Mouse (Mus musculus) spleen, adult 2 months (tissue): Measurements from ENCODE around the gene Oca2. TPM values are rescaled to one million over a fixed set of nuclear protein-coding genes. Genes with fewer than 3 reads are reported as not detected.

Source experiments
- DNase-seq, 2 experiments: peaks; one replicate each; pipeline versions ENCODE4 v3.0.0 to v3.0.0-alpha.2; 2012 to 2021; ENCODE audit warnings: low spot score in 2 of 2, low read depth in 1 of 2
- H3K27ac ChIP-seq: fragments of 200-500 bp; 2 replicates; pipeline ENCODE4 v1.5.1; 2012; ENCODE audit warnings: low read length, inconsistent platforms; ENCODE audit not compliant: insufficient read depth
- H3K27me3 ChIP-seq: fragments of 200-500 bp; 2 replicates; pipeline ENCODE4 v1.6.1; 2012; ENCODE audit warnings: mild to moderate bottlenecking, moderate library complexity, low read length, inconsistent platforms; ENCODE audit not compliant: control insufficient read depth, insufficient read depth
- H3K36me3 ChIP-seq: fragments of 200-500 bp; 2 replicates; pipeline ENCODE4 v1.6.1; 2012; ENCODE audit warnings: mild to moderate bottlenecking, low read length, inconsistent platforms; ENCODE audit not compliant: control insufficient read depth, insufficient read depth
- H3K4me1 ChIP-seq: fragments of 200-500 bp; 2 replicates; pipeline ENCODE4 v1.6.1; 2011; ENCODE audit warnings: inconsistent platforms; ENCODE audit not compliant: control insufficient read depth, insufficient read depth, insufficient read length
- H3K4me3 ChIP-seq: fragments of 200-500 bp; 2 replicates; pipeline ENCODE4 v1.5.1; 2011; ENCODE audit warnings: mild to moderate bottlenecking, inconsistent platforms; ENCODE audit not compliant: insufficient read depth, insufficient read length; ENCODE audit errors: extremely low read depth
- CTCF ChIP-seq: fragments of 200-500 bp; IDR thresholded peaks from 2 replicates; pipeline ENCODE4 v1.5.1; 2011; ENCODE audit warnings: mild to moderate bottlenecking, inconsistent platforms; ENCODE audit not compliant: insufficient read depth, insufficient read length, insufficient replicate concordance; ENCODE audit errors: extremely low read depth
- POLR2A ChIP-seq: fragments of 200-500 bp; IDR thresholded peaks from 2 replicates; pipeline ENCODE4 v1.6.1; 2011; ENCODE audit warnings: low read depth, low read length, inconsistent platforms
- WGBS: fragments of 180-500 bp; shearing (Covaris S2); methylation state at CpG from one replicate; pipeline ENCODE4 v1.1.7; 2018; 5-methylcytosine and 5-hydroxymethylcytosine counted together
- polyA plus RNA-seq: library from polyadenylated mRNA; depleted of rRNA; stranded (reverse); fragments of >200 nt; gene quantifications from 2 replicates; pipeline ENCODE4 v1.2.3, GENCODE M21; 2012

Gene Oca2
- polyA plus RNA-seq, 1 experiment, result 0.23 TPM

DNA sequence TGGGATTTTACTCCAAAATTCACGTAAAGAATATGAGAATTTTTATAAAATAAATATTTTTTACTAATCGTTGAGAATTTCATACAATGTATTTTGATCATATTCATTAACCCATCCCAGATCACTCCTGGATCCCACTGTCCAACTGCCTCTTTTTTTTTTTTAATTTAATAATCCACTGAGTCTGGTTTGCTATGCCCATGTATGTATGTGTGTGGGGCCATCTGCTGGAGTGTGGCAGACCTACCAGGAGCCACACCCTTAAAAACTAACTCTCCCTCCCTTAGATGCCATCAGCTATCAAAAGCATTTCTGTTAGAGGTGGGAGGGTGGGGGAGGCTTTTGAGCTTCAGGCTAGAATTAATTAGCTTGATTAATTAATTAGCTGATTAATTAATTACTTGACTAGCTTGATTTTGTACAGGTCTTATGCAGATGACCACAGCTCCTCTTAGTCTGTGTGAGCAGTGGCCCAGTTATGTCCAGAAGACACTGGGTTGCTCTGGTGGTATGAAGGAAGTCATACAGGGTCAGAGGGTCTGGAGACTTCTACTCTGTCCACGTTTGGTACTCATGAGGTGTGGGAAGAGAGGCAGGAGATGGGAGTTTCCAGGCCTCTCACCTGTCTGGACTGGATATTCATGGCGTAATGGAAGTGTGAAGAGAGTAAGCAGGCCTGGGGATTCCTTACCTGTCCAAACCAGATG is 221.4 kb downstream of the Oca2 start:
- H3K4me1 ChIP-seq, result no peaks in the 10 kb centered on the region
- no peak for DNase-seq
- no peak for TF ChIP-seq CTCF
- TF ChIP-seq POLR2A, result no peak
- no peak overlapping the region for H3K27ac ChIP-seq
- WGBS, result 75% methylated on average over 4 of the region's 4 CpGs
- no peak overlapping the region for H3K4me3 ChIP-seq
- no peaks in the 10 kb centered on the region for H3K36me3 ChIP-seq
- no peaks in the 10 kb centered on the region for H3K27me3 ChIP-seq

GRCm38 (mm10) chr7:56498242-56498641 is 258.7 kb downstream of the Oca2 start:
- H3K27me3 ChIP-seq, result no peaks in the 10 kb centered on the region
- no peak overlapping the region for H3K4me3 ChIP-seq
- no peaks in the 10 kb centered on the region for H3K36me3 ChIP-seq
- no peak for DNase-seq
- no peaks in the 10 kb centered on the region for H3K4me1 ChIP-seq
- 77% methylated on average over 2 of the region's 2 CpGs for WGBS
- H3K27ac ChIP-seq, result no peak overlapping the region
- no peak for TF ChIP-seq POLR2A

DNA sequence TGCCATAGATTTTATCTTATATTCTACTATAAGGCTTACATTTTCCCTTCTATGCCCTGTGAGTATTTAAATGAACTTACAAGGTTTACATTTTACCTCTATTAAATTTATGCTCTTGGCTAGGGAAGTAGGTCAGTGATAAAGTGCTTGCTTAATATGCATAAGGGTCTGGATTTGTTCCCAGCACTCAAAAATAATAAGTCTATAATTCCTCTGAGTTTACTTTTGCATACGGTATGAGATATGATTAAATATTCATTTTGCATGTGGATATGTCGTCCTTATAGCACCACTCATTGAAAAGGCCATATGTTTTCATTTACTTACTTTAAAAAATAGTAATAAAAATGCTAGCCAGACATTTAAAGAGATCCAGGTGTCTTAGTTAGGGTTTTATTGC is 259.8 kb downstream of the Oca2 start:
- 72% methylated on average over 2 of the region's 2 CpGs for WGBS
- H3K4me1 ChIP-seq, result no peaks in the 10 kb centered on the region
- no peaks in the 10 kb centered on the region for H3K27me3 ChIP-seq
- TF ChIP-seq CTCF, result no peak
- no peak for TF ChIP-seq POLR2A
- no peak overlapping the region for H3K4me3 ChIP-seq
- no peak for DNase-seq
- no peaks in the 10 kb centered on the region for H3K36me3 ChIP-seq
- no peak overlapping the region for H3K27ac ChIP-seq

GRCm38 (mm10) chr7:56499767-56500166 is 260.2 kb downstream of the Oca2 start:
- DNase-seq, result no peak
- WGBS, result 42% methylated on average over 1 of the region's 1 CpGs
- no peak for TF ChIP-seq POLR2A
- TF ChIP-seq CTCF, result no peak

DNA sequence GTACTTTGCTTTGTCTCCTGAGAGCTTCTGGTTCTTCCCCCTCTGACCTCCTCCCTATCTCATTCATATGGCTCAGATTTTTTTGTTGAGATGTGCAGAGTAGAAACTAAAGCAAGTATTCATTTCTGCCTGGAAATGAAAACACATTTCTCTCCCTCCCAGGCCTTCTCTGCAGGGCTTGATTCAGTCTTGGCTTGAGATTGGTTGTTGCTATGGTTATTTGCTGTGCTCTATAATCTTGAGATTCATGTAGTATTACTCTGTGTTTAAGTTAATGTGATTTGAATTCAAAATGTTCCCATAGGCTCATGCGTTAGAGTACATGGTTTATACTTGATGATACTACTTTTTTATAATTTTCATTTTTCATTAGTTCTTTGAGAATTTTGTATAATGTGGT is 260.9 kb downstream of the Oca2 start:
- Histone ChIP-seq H3K27ac (no peak overlapping the region), H3K4me3 (no peak overlapping the region), H3K36me3 (no peaks in the 10 kb centered on the region), H3K4me1 (no peaks in the 10 kb centered on the region), H3K27me3 (no peaks in the 10 kb centered on the region)
- no peak for DNase-seq
- TF ChIP-seq CTCF (no peak), POLR2A (no peak)
- 90% methylated on average over 1 of the region's 1 CpGs for WGBS

More at GRCm38 (mm10) chr7:56499767-56500166, 260.2 kb downstream of the Oca2 start:
- Histone ChIP-seq H3K4me3 (no peak overlapping the region), H3K27me3 (no peaks in the 10 kb centered on the region), H3K27ac (no peak overlapping the region), H3K4me1 (no peaks in the 10 kb centered on the region), H3K36me3 (no peaks in the 10 kb centered on the region)

- Histone ChIP-seq H3K4me1 (no peaks in the 10 kb centered on the region), H3K27me3 (no peaks in the 10 kb centered on the region), H3K36me3 (no peaks in the 10 kb centered on the region), H3K4me3 (no peak overlapping the region), H3K27ac (no peak overlapping the region)
- TF ChIP-seq CTCF, result no peak
- TF ChIP-seq POLR2A, result no peak
- no peak for DNase-seq
- 66% methylated on average over 1 of the region's 1 CpGs for WGBS
These were observed 279.0 kb downstream of the Oca2 start for GRCm38 (mm10) chr7:56518581-56518980.

DNA sequence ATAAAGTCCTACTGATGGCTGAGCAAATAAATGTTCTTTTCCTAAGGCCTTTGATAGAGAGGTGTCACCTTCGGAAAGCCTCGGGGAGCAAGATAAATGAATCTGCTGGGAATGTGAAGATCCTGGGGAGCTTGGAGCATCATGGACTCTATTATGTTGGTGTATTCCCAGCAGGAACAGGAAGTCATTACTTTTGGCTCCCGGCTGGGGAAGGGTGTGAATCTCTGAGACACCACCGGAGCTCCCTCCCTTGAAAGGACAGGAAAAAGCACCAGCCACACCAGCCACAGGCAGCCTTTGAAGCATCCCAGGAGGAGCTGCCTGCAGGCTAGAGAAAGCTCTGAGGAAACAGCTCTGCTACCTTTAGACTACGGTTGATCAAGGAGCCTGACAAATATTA is 280.2 kb downstream of the Oca2 start:
- H3K27ac ChIP-seq, result no peak overlapping the region
- no peak overlapping the region for H3K4me3 ChIP-seq
- no peaks in the 10 kb centered on the region for H3K4me1 ChIP-seq
- DNase-seq, result no peak
- 22% methylated on average over 5 of the region's 5 CpGs for WGBS
- H3K27me3 ChIP-seq, result no peaks in the 10 kb centered on the region
- TF ChIP-seq POLR2A, result no peak
- no peaks in the 10 kb centered on the region for H3K36me3 ChIP-seq
